Comparison of ENCODE assay signal across 19 mouse cellular contexts in genomic region chr14:105495161-105495560, GRCm38 (mm10).
A peak's percentile ranks its signal among the peaks of the same experiment; 100 is the strongest.
DNase-seq lines count a peak whose midpoint lies in the region; ATAC-seq and TF ChIP-seq lines count a peak whose summit lies in the region.
"Had no signal": no experiment of that assay in that cellular context is flagged by ENCODE, and none has a peak within 500 bp of the region (broad histone marks: within the 10 kb centered on the region; RNA-seq: fewer than 3 reads in every experiment).

No protein-coding gene starts in this region.

- no peak overlapping the region for H3K27ac ChIP-seq in midbrain, embryonic 11.5 days (ENCODE audit: low read depth, low read length)
- H3K27ac ChIP-seq in midbrain, embryonic 16.5 days (ENCODE audit: low read length) = no peak overlapping the region
- no peak overlapping the region for H3K27ac ChIP-seq in forebrain, embryonic 15.5 days (replicated peaks)
- no peak overlapping the region for H3K27ac ChIP-seq in neural tube, embryonic 14.5 days (ENCODE audit: low read depth, low read length)
- H3K27ac ChIP-seq in stomach, postnatal 0 days (replicated peaks) = no peak overlapping the region
- H3K27ac ChIP-seq: midbrain, embryonic 10.5 days had no signal

- H3K9ac ChIP-seq in midbrain, embryonic 11.5 days (ENCODE audit: low read length) = no peak overlapping the region
- H3K9ac ChIP-seq in midbrain, embryonic 16.5 days (ENCODE audit: low read depth, low read length) = no peak overlapping the region
- no peak overlapping the region for H3K9ac ChIP-seq in forebrain, embryonic 15.5 days (replicated peaks)
- no peak overlapping the region for H3K9ac ChIP-seq in neural tube, embryonic 14.5 days (replicated peaks; ENCODE audit: low read depth, low read length)
- H3K9ac ChIP-seq in stomach, postnatal 0 days (ENCODE audit: low read length) = no peak overlapping the region

- no peak for TF ChIP-seq EP300 in stomach, postnatal 0 days (optimal IDR thresholded peaks at IDR 0.05)

- H3K4me1 ChIP-seq in midbrain, embryonic 11.5 days (ENCODE audit: control insufficient read depth, insufficient read depth, low read length) = peaks cover 5% of the 10 kb centered on the region; the same call in 1 of the 2 replicates
- H3K4me1 ChIP-seq in midbrain, embryonic 16.5 days (ENCODE audit: control insufficient read depth, insufficient read depth, low read length) = peaks cover 11% of the 10 kb centered on the region
- peaks cover 20% of the 10 kb centered on the region for H3K4me1 ChIP-seq in forebrain, embryonic 15.5 days
- peaks cover 7% of the 10 kb centered on the region; the same call in 1 of the 2 replicates for H3K4me1 ChIP-seq in neural tube, embryonic 14.5 days (ENCODE audit: control insufficient read depth, insufficient read depth, low read length)
- H3K4me1 ChIP-seq in stomach, postnatal 0 days (replicated peaks; ENCODE audit: control insufficient read depth, insufficient read depth) = no peaks in the 10 kb centered on the region

- ATAC-seq in midbrain, embryonic 11.5 days (ENCODE audit: low FRiP score) = no peak
- no peak for ATAC-seq in midbrain, embryonic 16.5 days
- ATAC-seq in forebrain, embryonic 15.5 days (replicated peaks) = peak; percentile 72
- ATAC-seq in neural tube, embryonic 14.5 days (ENCODE audit: low read depth) = peak; percentile 54; the same call in 1 of the 2 replicates
- ATAC-seq in stomach, postnatal 0 days (ENCODE audit: low FRiP score, low TSS enrichment) = no peak
- ATAC-seq: hindbrain, embryonic 16.5 days had no signal

- intact Hi-C loops in heart, postnatal 10 days (cut with DNase I) = no loop called here

- no peaks in the 10 kb centered on the region for H3K9me3 ChIP-seq in midbrain, embryonic 11.5 days (ENCODE audit: control insufficient read depth, low read length)
- H3K9me3 ChIP-seq in midbrain, embryonic 16.5 days (replicated peaks; ENCODE audit: control insufficient read depth, low read length, poor library complexity, severe bottlenecking) = no peaks in the 10 kb centered on the region
- no peaks in the 10 kb centered on the region for H3K9me3 ChIP-seq in forebrain, embryonic 15.5 days
- no peaks in the 10 kb centered on the region for H3K9me3 ChIP-seq in neural tube, embryonic 14.5 days (ENCODE audit: control insufficient read depth, low read length)
- no peaks in the 10 kb centered on the region for H3K9me3 ChIP-seq in stomach, postnatal 0 days (ENCODE audit: control insufficient read depth, low read length)
- H3K9me3 ChIP-seq: midbrain, embryonic 10.5 days had no signal

- 65% methylated on average over 2 of the region's 2 CpGs for WGBS in midbrain, embryonic 11.5 days
- 62% methylated on average over 2 of the region's 2 CpGs for WGBS in midbrain, embryonic 16.5 days
- 45% methylated on average over 2 of the region's 2 CpGs for WGBS in forebrain, embryonic 15.5 days
- 17% methylated on average over 2 of the region's 2 CpGs for WGBS in neural tube, embryonic 14.5 days
- 29% methylated on average over 2 of the region's 2 CpGs for WGBS in stomach, postnatal 0 days

- H3K4me3 ChIP-seq in midbrain, embryonic 11.5 days (ENCODE audit: low read depth, low read length) = no peak overlapping the region
- no peak overlapping the region for H3K4me3 ChIP-seq in midbrain, embryonic 16.5 days (ENCODE audit: low read depth, low read length)
- H3K4me3 ChIP-seq in forebrain, embryonic 15.5 days = no peak overlapping the region
- no peak overlapping the region for H3K4me3 ChIP-seq in neural tube, embryonic 14.5 days (ENCODE audit: low read depth, low read length)
- H3K4me3 ChIP-seq in stomach, postnatal 0 days (ENCODE audit: low read depth, low read length) = no peak overlapping the region
- H3K4me3 ChIP-seq: midbrain, embryonic 10.5 days had no signal

- H3K27me3 ChIP-seq in midbrain, embryonic 11.5 days (ENCODE audit: control insufficient read depth, insufficient read depth, low read length) = peaks cover 7% of the 10 kb centered on the region; the same call in 1 of the 2 replicates
- no peaks in the 10 kb centered on the region for H3K27me3 ChIP-seq in midbrain, embryonic 16.5 days (ENCODE audit: control insufficient read depth, insufficient read depth, low read depth, low read length)
- no peaks in the 10 kb centered on the region for H3K27me3 ChIP-seq in forebrain, embryonic 15.5 days
- H3K27me3 ChIP-seq in neural tube, embryonic 14.5 days (ENCODE audit: control insufficient read depth, insufficient read depth, low read length) = no peaks in the 10 kb centered on the region
- no peaks in the 10 kb centered on the region for H3K27me3 ChIP-seq in stomach, postnatal 0 days (ENCODE audit: control insufficient read depth, insufficient read depth, low read length)

- H3K4me2 ChIP-seq in midbrain, embryonic 11.5 days = no peak overlapping the region
- H3K4me2 ChIP-seq in midbrain, embryonic 16.5 days (ENCODE audit: low read length) = no peak overlapping the region
- H3K4me2 ChIP-seq in forebrain, embryonic 15.5 days (replicated peaks) = no peak overlapping the region
- H3K4me2 ChIP-seq in neural tube, embryonic 14.5 days (ENCODE audit: low read depth, low read length) = no peak overlapping the region
- H3K4me2 ChIP-seq in stomach, postnatal 0 days (replicated peaks; ENCODE audit: low read depth) = no peak overlapping the region

- TF ChIP-seq CTCF in brain, embryonic 14.5 days (IDR thresholded peaks at IDR 0.05; ENCODE audit: borderline replicate concordance, extremely low read depth, insufficient read depth, insufficient read length) = no peak
- TF ChIP-seq CTCF in stomach, postnatal 0 days (IDR thresholded peaks at IDR 0.05; ENCODE audit: low read depth) = no peak

- peak; percentile 76 for DNase-seq in midbrain, embryonic 11.5 days (ENCODE audit: low spot score, missing footprints)
- DNase-seq in brain, embryonic 14.5 days (ENCODE audit: low read depth) = peak; percentile 84
- DNase-seq in heart, postnatal 10 days = no peak
- no peak for DNase-seq in stomach, postnatal 0 days (ENCODE audit: low spot score)
- DNase-seq: adrenal gland, adult 2 months; cerebellum, adult 11 months; cerebellum, postnatal 36 days; gastrocnemius, postnatal 25 days; kidney, adult 18-20 months; kidney, postnatal 25 days; layer of hippocampus, adult 9-11 months; lung, adult 18-20 months; spleen, adult 18-20 months; thymus, adult 2 months had no signal

- H3K36me3 ChIP-seq in midbrain, embryonic 11.5 days (ENCODE audit: control insufficient read depth, insufficient read depth, low read length) = no peaks in the 10 kb centered on the region
- H3K36me3 ChIP-seq in midbrain, embryonic 16.5 days (ENCODE audit: control insufficient read depth, insufficient read depth, low read length) = no peaks in the 10 kb centered on the region
- H3K36me3 ChIP-seq in forebrain, embryonic 15.5 days = no peaks in the 10 kb centered on the region
- H3K36me3 ChIP-seq in neural tube, embryonic 14.5 days (ENCODE audit: control insufficient read depth, insufficient read depth, low read length) = no peaks in the 10 kb centered on the region
- no peaks in the 10 kb centered on the region for H3K36me3 ChIP-seq in stomach, postnatal 0 days (ENCODE audit: control insufficient read depth, insufficient read depth, low read length)
- H3K36me3 ChIP-seq: midbrain, embryonic 10.5 days had no signal

- no peak for TF ChIP-seq POLR2A in brain, embryonic 14.5 days (IDR thresholded peaks at IDR 0.05; ENCODE audit: borderline replicate concordance, extremely low read depth, insufficient read depth, insufficient read length, poor library complexity, severe bottlenecking)

Comparison
In these comparisons a context has a peak if more than half of its experiments do, and no peak if none do; other contexts are left out.
1. ATAC-seq: peak in forebrain, embryonic 15.5 days (single experiment) and neural tube, embryonic 14.5 days (single experiment); none in midbrain, embryonic 11.5 days (single experiment), midbrain, embryonic 16.5 days (single experiment) and stomach, postnatal 0 days (single experiment).
2. DNase-seq: peak in midbrain, embryonic 11.5 days (single experiment) and brain, embryonic 14.5 days (single experiment); none in heart, postnatal 10 days (0 of 2) and stomach, postnatal 0 days (single experiment).